Mouse (Mus musculus): ENCODE data around the gene Bpi.

The Bpi gene

DNA sequence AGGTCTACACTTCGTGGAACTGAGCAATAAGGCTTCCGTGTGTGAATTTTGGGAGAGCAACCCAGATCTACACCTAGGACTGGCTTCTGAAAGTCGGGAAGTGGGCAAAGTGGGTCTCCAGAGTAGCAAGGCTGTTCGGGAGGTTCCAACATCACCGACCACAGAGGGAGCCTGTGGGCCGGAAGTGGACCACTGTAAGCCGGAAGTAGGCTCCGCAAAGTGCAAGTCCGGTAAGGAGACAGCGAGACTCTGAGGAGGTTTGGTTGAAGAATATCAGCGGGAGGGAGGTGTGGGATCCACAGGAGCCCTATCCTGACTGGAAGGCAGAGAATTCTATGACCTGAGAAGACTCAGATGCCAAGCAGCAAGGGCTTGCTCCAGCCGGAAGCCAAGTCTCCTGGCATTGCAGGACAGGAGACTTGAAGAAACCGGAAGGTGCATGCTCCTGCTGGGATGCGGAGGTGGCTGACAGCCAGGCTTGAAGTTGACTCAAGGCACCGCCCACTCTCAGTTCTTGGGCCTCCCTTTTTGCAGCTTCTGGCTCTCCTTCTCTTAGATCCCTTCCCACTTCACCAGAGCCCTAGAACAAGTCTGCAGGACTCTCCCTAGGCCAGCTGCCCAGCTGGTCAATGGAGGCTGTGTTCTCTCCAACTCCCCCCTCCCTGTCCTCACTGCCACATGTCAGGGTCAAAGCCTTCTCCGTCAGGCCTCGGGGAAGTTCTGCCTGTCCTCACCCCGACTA lies 14.6 kb upstream of the Bpi start:
- DNase-seq, result peak; percentile 29

DNA sequence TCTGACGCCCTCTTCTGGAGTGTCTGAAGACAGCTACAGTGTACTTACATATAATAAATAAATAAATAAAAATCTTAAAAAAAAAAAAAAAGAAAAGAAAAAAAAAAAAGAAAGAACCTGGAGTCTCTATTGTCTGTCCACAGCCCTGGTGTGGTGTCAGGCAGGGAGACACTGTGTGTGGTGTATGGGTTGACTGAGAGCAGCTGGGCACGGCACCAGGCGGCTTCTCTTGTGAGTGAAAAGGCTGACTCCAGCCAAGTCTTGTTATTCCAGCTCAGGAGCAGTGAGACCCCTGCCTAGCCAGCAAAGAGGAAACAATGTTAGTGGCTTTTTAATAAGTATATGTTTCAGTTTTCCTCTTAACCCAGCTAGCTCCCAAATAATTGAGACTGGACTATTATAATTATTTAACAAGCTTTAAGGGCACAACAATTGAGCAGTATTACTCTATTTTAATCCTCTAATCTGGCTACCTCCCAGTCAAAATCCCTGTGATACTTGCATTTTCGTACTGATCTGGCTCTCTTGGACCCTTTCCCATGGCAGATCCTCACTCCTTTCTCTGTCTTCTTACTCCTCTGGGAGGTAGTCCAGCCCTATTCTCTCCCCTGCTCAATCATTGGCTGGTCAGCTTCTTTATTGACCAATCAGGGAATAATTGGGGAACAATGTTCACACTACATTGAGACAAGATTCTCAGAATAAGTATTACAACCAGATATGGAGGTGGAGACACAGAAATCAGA lies 12.6 kb upstream of the Bpi start:
- no peak for DNase-seq

DNA sequence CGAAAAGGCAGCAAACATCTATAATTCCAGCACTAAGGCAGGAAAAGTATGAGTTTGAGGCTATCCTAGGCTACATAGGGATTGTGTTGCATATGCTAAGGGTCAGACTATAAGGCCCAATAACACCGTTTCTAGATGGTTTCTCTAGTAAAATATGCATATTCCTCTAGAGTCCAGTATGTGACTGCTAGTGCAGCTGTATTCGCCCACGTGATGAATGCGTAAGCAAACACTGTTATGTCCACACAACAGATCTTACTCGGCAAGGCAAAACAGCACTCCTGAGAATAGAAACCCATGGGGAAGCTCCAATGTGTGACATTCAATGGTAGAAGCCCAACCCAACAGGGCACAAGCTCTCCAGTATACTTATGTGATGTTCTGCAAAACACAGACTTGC lies 10.0 kb upstream of the Bpi start:
- no peak for DNase-seq

DNA sequence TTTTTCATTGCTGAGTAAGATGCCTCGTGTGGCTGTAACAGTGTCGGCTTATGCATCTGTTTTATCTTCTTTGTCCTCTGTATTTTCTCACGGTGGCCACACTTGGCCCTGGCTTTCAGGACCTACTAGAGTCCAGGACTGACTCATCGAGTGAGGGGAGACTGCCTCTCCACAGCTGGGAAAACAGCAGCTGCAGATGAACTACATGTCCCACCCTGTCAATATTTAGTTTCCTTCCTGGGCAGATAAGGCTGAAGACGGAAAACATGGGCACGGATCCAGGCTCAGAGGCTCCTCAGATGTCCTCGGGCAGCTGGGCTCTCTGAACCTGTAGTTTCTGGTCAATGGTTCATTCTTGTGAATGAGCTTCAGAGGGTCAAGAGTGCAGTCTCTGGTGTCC lies 9.6 kb upstream of the Bpi start:
- DNase-seq, result peak; percentile 43

DNA sequence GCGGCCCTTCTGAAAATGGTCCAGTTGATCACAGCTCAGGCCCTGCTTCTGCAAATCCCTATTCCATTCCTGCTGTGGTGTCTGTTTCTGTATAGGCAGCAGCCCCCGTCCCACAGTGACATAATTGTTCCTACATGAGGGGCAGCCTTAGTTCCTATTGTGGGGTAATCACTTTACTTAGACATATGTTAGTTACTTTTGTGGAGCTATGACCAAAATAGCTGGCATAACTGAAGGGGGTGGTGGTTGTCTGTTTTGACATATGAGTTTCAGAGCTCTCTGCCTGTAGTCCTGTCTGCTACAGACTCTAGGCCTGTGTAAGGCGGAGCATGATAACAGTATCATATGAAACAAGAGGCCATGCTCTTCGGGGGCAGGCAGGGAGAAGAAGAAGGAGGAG lies 7.3 kb upstream of the Bpi start:
- no peak for DNase-seq

DNA sequence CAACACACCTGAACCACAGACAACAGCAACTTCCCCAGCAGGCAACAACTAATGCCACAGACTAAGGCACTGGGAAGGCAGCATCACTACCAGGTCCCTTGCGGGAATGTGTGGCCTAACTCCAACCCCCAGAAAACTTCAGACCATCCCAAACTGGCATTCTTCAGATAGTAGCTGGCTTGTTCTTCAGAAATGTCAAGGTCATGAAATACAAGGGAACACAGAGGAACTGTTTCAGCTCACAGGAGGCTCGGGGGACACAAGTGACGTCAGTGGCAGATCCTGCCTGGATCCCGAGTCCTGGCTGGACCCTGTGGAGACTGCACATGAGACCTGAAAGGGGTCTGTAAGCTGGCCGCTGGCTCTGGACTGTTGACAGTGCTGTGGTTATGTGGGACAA lies 4.1 kb upstream of the Bpi start:
- no peak for DNase-seq

DNA sequence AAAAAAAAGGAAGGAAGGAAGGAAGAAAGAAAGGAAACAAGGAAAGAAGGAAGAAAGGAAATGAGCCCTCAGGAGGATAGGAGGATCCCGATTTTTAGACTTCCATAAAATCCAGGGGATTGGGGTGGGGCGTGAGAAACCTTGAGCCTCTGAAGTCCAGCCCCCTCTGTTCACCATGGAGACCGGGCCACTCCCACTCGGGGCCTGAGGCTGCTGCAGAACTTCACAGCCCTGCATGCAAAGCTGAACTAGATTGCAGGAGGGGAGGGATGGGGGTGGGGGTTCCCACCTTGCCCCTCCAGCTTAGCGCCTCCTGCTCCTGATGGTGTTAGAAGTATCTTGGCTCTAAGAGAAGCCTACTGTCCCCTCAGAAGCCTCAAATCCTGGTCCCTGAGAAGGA lies 1.0 kb upstream of the Bpi start:
- DNase-seq, result no peak

DNA sequence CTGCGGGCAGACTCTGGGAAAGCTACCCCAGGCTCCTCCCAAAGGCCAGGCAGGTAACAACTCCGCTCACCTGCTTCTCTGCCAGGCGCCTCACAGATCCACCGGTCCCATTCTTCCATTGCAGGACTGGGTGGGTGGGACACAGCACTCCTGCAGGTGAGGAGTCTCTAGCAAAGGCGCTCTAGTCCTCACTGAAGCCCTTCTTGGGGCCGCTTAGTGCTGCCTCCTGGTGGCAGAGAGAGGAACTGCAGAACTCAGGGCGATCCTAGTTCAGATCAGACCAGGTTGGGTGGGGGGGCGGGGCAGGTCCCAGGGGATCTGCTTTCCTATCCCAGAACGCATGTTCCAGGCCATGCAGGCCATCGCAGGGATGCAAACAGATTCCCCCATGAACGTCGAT lies 887 bp downstream of the Bpi start:
- DNase-seq, result peak; percentile 79

DNA sequence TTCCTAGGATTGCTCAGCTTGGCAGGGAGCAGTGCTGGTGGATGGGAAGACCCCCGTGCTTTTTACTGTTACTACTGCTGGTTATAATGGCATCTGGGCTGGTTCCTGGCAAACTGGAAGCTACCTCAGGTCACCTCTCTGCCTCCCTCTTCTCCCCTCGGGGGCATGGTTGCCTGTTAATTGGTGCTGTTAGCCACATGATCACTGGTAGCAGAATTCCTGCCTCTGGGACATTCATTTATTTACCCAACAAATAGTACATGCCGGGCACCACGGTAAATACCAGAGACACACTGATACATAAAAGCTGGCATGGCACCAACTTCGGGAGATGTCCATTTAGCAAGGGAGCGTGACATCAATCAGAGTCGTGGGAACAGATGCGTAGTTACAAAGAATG lies 1.6 kb downstream of the Bpi start:
- no peak for DNase-seq

DNA sequence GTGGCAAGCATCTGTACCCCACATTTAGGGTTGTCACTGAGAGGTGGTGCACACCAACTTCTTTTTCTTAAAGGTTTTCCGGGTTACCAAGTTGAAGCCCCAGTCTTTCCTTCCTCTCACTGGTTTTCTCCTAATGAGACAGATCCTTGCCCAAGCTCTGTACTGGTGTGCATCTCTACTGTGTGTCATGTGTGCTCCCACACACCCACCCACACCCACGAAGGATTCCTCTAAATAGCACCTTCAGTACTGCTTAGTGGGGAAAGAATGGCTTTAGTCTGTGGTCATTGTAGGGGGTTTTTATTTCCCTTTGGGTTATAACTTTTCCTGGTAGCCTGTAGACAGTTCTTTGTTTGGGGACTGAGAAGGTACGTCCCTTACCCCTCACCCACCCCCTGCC lies 7.0 kb downstream of the Bpi start:
- no peak for DNase-seq

DNA sequence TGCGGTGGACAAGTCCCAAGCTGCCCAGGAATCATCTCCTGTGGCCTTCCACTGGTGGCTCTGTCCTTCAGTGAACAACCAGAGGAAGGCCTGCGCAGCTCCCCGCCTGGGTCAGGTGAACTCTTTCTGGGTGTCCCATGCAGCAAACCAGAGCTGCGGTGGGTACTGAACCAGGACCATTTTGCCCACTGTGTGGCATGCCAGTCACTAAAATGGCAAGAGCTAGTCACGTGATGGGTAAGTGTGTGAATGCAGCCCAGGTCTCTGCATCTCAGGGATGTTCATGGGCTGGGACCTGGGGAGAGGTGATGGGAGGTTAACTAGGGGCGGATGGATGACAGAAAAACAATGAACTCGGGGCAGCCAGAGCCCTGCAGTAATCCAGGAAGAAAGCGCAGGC lies 12.1 kb downstream of the Bpi start:
- no peak for DNase-seq

DNA sequence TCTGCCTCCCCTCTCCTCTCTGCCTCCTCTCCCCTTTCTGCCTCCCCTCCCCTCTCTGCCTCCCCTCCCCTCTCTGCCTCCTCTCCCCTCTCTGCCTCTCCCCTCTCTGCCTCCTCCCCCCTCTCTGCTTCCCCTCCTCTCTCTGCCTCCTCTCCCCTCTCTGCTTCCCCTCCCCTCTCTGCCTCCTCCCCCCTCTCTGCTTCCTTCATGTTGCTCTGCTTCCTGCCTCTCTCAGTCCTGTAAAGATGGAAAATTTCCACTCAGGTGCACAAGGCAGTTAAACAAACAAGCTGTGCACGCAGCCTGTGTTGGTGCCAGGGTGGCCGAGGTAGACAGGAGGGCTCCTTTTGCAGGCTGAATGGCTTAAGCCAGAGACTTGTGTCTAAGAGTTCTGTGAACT lies 15.8 kb downstream of the Bpi start:
- DNase-seq, result peak; percentile 49

DNA sequence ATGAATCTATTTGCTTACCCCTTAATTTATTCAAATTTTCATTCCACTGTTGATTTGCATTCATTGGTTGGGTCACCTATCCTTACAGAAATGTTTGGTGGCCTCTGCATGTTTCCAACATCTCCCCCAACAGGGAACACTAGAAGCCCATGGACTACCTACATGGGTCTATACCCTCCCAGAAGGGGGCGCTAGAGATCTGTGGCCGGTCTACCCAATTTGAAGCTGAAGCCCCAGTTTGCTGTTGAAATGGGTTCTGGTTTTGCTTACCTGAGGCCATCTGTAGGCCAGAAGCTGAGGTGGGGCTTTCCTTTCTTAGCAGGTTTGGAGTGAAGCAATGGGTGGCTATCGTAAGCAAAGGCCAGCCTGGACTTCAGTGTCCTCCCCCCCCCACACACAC lies 17.5 kb downstream of the Bpi start:
- no peak for DNase-seq

DNA sequence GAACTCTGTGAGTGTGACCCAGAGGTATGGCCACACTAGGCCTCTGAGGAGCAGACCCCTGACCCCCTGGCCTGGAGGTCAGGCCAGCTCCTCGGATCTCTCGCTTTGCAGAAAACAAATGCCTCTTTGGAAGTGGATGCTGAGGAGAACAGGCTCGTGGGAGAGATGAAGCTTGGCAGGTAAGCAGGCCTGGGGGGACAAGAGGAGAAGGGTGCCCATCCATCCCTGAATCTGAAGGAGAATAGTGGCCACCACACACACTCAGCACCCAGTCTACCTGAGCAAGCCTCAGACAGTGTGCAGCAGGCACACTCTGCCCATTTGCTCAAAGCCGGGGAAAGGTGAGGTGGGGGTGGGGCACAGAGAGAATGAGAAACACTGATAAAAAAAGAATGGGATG lies 17.9 kb downstream of the Bpi start:
- DNase-seq, result no peak

DNA sequence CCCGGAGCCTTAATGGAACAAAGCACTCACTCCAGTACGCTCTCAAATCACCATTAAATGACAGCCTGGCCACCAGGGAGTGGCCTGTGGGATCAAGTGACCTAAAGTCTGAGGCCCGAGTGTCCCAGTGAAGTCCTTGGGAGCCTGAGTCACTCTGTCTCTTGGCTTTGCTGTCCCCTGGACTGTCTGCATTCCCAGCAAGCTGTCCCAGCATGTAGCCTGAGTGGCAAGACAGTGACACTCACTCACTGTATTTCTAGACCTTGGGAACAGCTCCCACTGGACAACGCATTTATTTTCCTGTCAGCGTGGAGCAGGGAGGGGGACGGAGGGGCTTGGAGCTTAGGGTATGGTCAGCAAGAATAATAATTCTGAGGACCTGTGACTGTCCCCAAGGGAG lies 18.6 kb downstream of the Bpi start:
- no peak for DNase-seq

DNA sequence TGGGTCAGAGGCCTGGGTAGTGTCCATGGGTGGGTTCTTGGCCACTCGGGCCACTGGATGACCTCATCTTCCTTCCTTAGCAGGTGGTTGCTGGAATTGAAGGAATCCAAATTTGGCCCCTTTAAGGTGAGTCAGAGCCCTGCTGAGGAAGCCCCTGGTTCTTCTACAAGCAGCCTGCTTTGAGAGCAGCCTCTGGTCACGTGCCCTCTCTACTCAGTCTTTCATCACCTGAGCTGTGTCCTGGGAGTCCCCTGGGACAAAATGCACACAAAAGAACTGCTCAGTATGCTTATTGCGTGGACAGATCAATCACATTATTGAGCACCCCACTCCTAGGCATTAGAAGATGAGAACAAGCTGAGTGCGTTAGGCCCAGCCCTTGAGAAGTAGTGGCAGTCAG lies 19.0 kb downstream of the Bpi start:
- no peak for DNase-seq

DNA sequence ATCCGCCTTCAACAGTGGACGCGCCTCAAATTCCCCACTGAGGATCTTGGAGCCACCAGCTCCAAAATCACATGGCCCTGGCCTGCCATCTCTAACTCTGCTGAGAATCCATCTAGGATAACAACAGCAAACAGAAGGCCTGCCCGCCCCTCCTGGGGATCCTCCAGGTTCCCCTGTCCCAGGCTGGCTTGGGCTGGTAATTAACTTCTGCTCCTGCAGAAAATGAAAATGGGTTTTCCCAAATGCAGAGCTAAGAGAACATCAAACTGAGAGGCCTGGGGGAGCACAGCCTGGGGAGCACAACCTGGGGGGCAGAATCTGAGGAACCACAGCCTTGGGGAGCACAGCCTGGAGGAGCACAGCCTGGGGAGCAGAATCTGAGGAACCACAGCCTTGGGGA lies 21.8 kb downstream of the Bpi start:
- DNase-seq, result no peak

DNA sequence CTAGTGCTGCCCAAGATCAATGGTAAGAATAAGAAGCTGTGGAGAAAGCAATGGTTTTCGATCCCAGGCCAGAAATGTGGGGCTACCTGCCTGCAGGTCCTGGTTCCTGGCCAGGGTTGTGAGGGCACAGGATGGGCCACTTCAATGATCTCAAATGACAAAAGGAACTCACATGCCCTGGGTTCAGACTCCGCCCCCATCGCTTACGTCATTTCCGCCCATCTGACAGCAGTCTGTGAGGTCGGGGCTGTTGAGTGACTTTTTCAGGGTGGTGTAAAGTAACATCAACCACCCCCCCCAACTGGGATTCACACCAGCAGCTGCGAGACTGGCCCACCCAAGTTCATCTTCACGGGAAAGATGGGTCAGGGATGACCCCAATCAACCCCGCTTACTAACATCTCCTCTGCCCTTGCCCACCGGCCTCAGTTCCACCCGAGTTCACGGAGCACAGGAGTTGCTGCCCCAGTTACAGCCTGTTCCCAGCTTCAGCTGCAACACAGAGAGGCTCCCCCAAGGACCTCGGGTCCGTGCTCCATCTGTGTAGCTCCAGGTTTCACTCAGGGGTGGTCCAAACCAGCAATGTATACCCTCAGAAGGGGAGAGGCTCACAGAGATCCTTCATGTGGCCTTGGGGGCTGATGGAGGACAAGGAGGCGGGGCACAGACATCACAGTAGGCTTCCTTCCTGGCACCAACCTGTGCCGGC lies 23.8 kb downstream of the Bpi start:
- DNase-seq, result no peak

DNA sequence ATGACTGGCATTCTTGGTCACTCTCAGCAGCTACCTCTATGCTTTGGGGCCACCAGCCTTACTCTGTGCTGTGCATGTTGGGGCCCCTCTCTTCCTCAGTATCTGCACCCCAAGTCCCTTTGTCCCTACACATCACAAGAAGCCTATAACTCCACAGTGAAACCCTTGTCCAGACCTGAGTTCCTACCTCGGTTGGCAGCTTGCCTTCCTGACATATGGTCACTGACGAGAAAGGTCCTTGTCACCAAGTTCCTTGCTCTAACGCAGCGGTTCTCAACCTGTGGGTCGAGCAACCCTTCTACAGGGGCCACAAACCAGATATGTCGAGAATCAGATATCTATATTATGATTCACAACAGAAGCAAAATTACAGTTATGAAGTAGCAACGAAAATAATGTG lies 25.2 kb downstream of the Bpi start:
- DNase-seq, result no peak

DNA sequence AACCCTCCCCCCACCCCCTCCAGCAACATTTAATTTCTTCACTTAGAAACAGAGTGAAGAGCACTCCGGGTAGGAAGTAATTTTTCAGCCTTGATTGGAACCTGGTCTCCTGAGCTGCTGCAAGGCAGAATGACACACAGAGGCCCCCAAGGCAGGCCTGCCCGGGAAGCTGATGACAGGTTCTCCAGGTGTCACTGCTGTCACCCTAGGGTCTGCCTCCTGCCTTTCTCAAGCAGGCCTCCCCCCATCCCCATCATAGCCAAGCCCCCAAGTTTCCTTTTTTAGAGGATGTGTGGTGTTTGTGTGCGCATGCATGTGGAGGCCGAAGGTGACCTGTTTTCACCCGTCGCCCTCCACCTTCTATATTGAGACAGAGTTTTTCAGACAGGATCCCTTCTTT lies 25.9 kb downstream of the Bpi start:
- no peak for DNase-seq

DNA sequence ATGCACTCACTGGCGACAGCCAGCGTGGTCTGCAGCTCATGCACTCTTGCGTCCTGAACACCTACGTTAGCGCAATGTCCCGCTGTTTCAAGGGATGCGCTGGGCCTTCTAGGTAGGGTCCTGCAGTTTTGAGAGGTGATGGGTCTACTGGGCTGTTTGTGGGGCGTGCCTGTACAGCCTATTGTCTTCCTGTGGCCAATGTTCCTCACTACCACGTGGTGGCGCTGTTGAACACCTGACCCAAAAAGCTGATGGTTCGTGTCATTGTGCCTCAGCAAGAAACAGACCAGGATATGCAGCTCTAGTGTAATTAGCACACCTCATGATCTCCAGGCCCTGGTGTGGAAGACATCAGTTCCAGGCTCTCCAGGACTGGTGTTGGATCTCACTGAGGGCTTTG lies 26.7 kb downstream of the Bpi start:
- peak; percentile 64 for DNase-seq

DNA sequence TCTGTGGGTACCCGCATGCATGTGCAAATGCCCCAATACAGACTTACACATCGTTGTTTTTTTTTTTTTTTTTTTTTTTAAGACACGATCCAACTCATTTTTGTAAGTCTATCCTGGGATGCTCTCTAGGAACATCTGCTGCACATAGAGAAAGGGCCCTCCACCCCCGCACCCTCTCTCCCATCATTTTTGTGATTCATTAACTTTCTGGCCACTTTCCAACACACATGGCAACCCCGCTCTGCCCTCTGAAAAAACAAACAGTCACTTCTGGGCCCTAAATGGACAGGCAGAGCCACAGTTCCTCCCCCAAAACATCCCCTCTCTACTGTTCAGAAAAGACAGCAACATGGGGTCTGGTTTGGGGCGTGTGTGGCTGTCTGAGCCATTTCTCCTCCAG lies 27.8 kb downstream of the Bpi start:
- peak; percentile 24 for DNase-seq

DNA sequence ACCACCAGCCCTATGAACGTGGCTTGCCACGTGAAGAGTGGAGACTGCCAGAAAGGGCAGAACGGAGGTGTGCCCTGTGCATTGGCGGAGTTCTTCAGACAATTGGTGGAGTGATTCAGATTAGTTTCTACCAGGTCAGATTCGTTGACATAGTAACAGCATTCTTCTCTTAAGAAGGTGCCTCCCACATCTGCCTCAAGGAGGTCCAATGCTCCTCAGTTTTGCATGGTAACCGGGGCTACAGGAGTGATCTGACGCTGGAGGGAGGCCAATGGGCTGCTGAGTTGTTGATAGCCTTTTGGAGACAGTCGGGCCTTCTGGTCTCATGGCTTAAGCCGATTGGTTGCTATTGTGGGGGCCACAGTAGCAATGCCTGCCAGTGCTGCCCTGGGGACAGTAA lies 37.8 kb downstream of the Bpi start:
- DNase-seq, result no peak

DNA sequence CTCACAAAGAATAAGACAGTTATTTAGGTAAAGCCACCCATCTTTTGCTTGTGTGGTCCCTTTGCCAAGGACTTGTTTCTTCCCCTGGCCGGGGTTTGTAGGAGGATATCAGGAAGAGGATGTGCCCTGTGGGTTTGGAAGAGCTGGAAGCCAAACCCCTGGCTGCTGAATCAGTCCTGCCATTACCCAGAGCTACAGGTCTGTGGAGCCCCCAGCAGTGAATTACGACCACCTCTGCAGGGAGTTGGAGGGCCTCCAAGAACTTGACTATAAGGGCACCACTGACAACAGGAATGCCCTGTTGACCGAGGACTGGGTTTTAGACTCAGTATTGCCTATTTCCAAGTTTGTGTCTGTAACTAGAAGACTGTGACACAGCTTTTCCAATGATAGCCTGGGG lies 41.3 kb downstream of the Bpi start:
- no peak for DNase-seq
